Mouse (Mus musculus) embryonic facial prominence, embryonic 13.5 days (tissue): ENCODE results near the gene Cfap77. TPM values are rescaled to one million over a fixed set of nuclear protein-coding genes. Genes with fewer than 3 reads are reported as not detected.

ENCODE experiments used
- ATAC-seq: fragments of 200-750 bp; cut with Nextera tagmentation; 2 replicates; pipeline ENCODE4 v1.8.0; 2017; ENCODE audit warnings: low read depth; ENCODE audit not compliant: insufficient number of reproducible peaks, insufficient read depth, low FRiP score, low TSS enrichment
- H3K27ac ChIP-seq: fragments of 300-500 bp; sonication (generic); 2 replicates; pipeline ENCODE4 v1.5.1; 2015; ENCODE audit warnings: moderate library complexity, mild to moderate bottlenecking, inconsistent platforms
- H3K27me3 ChIP-seq: fragments of 300-500 bp; sonication (generic); 2 replicates; pipeline ENCODE4 v1.6.1; 2015; ENCODE audit warnings: mild to moderate bottlenecking, inconsistent platforms
- H3K36me3 ChIP-seq: fragments of 300-500 bp; sonication (generic); 2 replicates; pipeline ENCODE4 v1.6.1; 2015; ENCODE audit warnings: mild to moderate bottlenecking, inconsistent platforms
- H3K4me1 ChIP-seq: fragments of 300-500 bp; sonication (generic); 2 replicates; pipeline ENCODE4 v1.6.1; 2015; ENCODE audit warnings: inconsistent platforms
- H3K4me2 ChIP-seq: fragments of 300-500 bp; sonication (generic); 2 replicates; pipeline ENCODE4 v1.6.1; 2015; ENCODE audit warnings: moderate library complexity, mild to moderate bottlenecking, inconsistent platforms
- H3K4me3 ChIP-seq: fragments of 300-500 bp; sonication (generic); 2 replicates; pipeline ENCODE4 v1.5.1; 2015; ENCODE audit warnings: mild to moderate bottlenecking, inconsistent platforms
- H3K9ac ChIP-seq: fragments of 300-500 bp; sonication (generic); 2 replicates; pipeline ENCODE4 v1.6.1; 2015; ENCODE audit warnings: mild to moderate bottlenecking, inconsistent platforms
- H3K9me3 ChIP-seq: fragments of 300-500 bp; sonication (generic); 2 replicates; pipeline ENCODE4 v1.6.1; 2016; ENCODE audit warnings: inconsistent platforms
- WGBS: fragments of 180-500 bp; shearing (Covaris S2); methylation state at CpG from one replicate; pipeline ENCODE4 v1.1.7; 2015; ENCODE audit warnings: mixed read lengths; 5-methylcytosine and 5-hydroxymethylcytosine counted together
- polyA plus RNA-seq: library from polyadenylated mRNA; unstranded; fragments of >200 nt; fragmentation: Nextera tagmentation; extraction: Ambion mirVana; gene quantifications from 2 replicates; pipeline ENCODE4 v1.2.1, GENCODE M21; 2015

Cfap77 gene
- polyA plus RNA-seq, 1 experiment from 2014 or later: 0.39 TPM

DNA sequence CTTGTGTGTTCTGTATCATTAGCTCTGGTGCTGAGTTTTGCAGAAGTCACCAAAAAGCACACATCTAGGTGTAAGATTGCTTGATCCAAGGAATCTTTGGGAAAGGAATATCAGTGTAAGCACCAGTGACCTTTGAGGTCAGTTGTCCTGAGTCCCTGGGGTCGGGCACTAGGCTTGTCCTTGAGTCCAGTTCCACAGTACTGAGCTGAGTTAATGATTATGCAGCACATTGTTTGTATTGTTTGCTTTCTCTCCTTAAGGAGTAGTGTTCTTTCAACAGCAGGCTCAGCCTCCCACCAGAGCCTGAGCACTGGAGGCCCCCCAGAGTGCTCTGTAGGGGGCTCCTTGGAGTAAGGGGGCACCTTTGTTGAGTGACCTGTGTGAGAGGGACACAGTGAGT lies 162.1 kb downstream of the Cfap77 start:
- no peak for ATAC-seq
- H3K9me3 ChIP-seq: no peaks in the 10 kb centered on the region
- H3K4me1 ChIP-seq: no peaks in the 10 kb centered on the region
- H3K9ac ChIP-seq: no peak overlapping the region
- peaks cover 88% of the 10 kb centered on the region for H3K36me3 ChIP-seq
- H3K4me2 ChIP-seq: no peak overlapping the region
- 70% methylated on average over 1 of the region's 1 CpGs for WGBS
- no peaks in the 10 kb centered on the region for H3K27me3 ChIP-seq
- no peak overlapping the region for H3K27ac ChIP-seq
- no peak overlapping the region for H3K4me3 ChIP-seq

DNA sequence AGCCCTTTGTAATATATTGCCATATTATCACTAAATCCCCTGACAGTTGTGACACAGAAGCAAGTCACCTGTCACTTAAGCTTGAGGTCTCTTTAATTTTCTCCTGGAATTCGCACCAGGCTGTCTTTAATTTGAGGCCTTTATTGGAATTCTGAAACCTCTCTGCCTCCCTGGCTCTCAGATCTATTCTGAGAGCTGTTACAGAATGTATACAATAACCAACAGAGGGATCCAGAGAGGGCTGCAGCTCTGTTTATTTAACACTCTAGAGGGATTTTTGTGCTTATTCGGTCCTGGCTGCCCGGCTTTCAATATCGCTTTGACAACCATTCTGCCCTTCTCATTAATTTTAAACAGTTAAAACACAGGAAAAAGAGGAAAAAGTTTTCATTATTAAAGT lies 170.0 kb downstream of the Cfap77 start:
- Histone ChIP-seq H3K36me3 (peaks cover 69% of the 10 kb centered on the region), H3K4me3 (no peak overlapping the region), H3K9me3 (no peaks in the 10 kb centered on the region), H3K9ac (no peak overlapping the region), H3K27ac (no peak overlapping the region), H3K4me2 (no peak overlapping the region), H3K27me3 (no peaks in the 10 kb centered on the region), H3K4me1 (no peaks in the 10 kb centered on the region)
- 79% methylated on average over 4 of the region's 4 CpGs for WGBS
- ATAC-seq: no peak

DNA sequence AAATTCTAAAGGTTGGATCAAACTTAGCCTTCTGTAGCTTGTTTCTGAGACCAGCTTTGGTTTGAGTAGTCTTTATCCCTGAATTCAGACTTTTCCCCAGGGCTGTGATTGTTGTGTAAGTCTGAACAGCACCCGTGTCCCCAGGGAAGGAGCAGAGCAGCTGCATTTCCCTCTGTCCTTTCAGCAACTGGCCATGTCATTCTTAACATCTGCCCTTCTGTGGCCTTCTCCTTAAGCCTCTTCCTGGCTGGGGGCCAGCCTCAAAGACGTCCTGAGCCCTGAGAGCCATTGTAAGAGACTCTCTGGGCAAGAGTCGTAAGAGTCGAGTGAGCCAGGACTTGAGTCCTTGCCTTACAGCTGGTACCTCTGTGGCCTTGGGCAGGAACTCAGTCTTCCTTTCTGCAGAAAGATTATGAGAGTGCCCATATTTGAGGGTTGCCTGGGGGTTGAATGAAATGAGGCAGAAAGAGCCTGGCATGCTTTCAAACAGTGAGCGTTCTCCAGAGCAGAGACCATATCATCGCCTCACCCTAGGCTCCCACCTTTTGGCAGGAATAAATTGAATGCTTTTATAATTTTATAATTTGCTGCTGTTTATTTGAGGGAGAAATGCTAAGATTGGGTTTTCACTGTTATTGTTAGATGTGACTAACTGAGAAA lies 171.9 kb downstream of the Cfap77 start:
- Histone ChIP-seq H3K4me2 (no peak overlapping the region), H3K9ac (no peak overlapping the region), H3K27me3 (no peaks in the 10 kb centered on the region), H3K27ac (no peak overlapping the region), H3K9me3 (no peaks in the 10 kb centered on the region), H3K4me1 (no peaks in the 10 kb centered on the region), H3K36me3 (peaks cover 65% of the 10 kb centered on the region), H3K4me3 (no peak overlapping the region)
- WGBS: 77% methylated on average over 6 of the region's 6 CpGs
- no peak for ATAC-seq

DNA sequence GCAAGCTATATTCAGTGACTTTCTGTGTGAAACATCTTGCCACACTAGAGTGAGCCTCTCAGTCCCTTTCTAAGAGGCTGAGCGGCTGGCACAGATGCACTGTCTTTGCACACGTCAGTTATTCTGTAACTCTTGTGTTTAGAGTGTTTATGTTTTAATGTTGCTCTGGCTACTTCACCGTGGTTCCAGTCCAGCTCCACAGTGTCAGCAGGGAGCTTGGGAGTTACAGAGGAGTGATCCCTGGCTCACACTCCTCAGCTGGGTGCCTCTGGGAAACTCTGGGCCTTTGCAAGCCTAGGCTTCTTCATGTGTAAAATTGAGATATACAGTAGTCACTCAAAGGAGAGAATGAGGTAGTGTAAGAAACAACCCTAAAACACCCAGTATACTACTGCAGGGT lies 172.8 kb downstream of the Cfap77 start:
- peaks cover 66% of the 10 kb centered on the region for H3K36me3 ChIP-seq
- H3K4me3 ChIP-seq: no peak overlapping the region
- H3K4me2 ChIP-seq: no peak overlapping the region
- H3K9me3 ChIP-seq: no peaks in the 10 kb centered on the region
- ATAC-seq: no peak
- no peaks in the 10 kb centered on the region for H3K27me3 ChIP-seq
- H3K27ac ChIP-seq: no peak overlapping the region
- H3K9ac ChIP-seq: no peak overlapping the region
- WGBS: 86% methylated on average over 3 of the region's 3 CpGs
- no peaks in the 10 kb centered on the region for H3K4me1 ChIP-seq

DNA sequence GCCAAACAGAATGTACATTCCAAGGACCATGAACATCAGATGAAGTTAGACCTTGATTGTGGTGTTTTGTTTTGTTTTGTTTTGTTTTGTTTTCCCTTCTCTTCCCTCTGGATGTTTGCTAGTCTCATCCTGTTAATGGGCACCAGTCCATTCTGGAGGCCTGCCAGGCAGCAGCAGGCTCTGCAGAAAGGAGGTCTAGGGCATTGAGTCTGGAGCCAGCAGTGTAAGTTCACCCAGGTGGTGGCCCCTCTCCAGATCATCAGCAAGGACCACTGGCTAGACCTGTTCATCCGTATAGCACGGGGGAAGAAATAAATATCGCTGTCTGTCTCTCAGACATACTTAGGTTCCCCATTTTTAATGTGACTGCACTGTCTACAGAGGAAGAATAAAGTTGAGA lies 173.6 kb downstream of the Cfap77 start:
- no peak overlapping the region for H3K27ac ChIP-seq
- H3K36me3 ChIP-seq: peaks cover 69% of the 10 kb centered on the region
- no peak overlapping the region for H3K9ac ChIP-seq
- no peaks in the 10 kb centered on the region for H3K27me3 ChIP-seq
- H3K4me3 ChIP-seq: no peak overlapping the region
- no peaks in the 10 kb centered on the region for H3K4me1 ChIP-seq
- WGBS: 89% methylated on average over 3 of the region's 3 CpGs
- H3K9me3 ChIP-seq: no peaks in the 10 kb centered on the region
- H3K4me2 ChIP-seq: no peak overlapping the region
- ATAC-seq: no peak

Other genes with a start within 250 kb of the Cfap77 start
- 17.2 and 18.2 TPM in 2 replicates for gene Gtf3c4, start 214.7 kb downstream of the Cfap77 start, polyA plus RNA-seq
- gene Ddx31, start 214.7 kb downstream of the Cfap77 start, polyA plus RNA-seq: 16.5 and 16.9 TPM in 2 replicates
- gene Barhl1, start 138.4 kb downstream of the Cfap77 start, polyA plus RNA-seq: 0.14 TPM in 1 of 2 replicates, not detected in the other
- gene Ttf1, start 5.2 kb upstream of the Cfap77 start, polyA plus RNA-seq: 11.3 and 11.5 TPM in 2 replicates
- 12.8 and 13.2 TPM in 2 replicates for gene Setx, start 69.1 kb upstream of the Cfap77 start, polyA plus RNA-seq
- 0.89 and 1.0 TPM in 2 replicates for gene Ntng2, start 197.9 kb upstream of the Cfap77 start, polyA plus RNA-seq